Mouse (Mus musculus): ENCODE data around the gene Otulin.

DNA sequence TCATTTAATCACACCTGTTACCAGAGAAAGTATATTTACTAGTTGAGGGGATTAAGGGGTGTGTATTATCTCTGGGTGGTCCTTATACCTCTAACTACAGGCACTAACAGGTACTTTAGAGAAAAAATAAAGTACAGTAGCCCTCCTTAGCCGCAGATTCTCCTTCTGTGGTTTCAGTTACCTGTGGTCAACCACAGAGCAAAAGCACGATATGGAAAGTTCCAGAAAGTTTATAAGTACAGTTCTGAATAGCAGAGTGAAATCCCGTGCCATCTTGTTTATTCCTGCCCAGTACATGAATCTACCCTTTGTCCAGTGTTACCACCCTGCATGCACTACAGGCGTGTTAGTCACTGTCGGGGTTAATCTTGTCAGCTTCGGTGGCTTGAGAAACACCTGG is 51.6 kb downstream of the Otulin start:
- TF ChIP-seq CTCF (IDR thresholded peaks at IDR 0.05; ENCODE audit: insufficient read depth, low read length) (no peak), POLR2A (IDR thresholded peaks at IDR 0.05; ENCODE audit: borderline replicate concordance, extremely low read depth, low read depth, low read length) (no peak)

All from lung, adult 2 months (tissue).